Mouse (Mus musculus) gastrocnemius, adult 8-10 months (tissue): ENCODE results near the gene Ptcd3. TPM values are rescaled to one million over a fixed set of nuclear protein-coding genes. Genes with fewer than 3 reads are reported as not detected.
"Not testable (repeated sequence)": the region's sequence is repeated elsewhere in the genome, so short reads cannot be mapped to it uniquely, and the experiment has no call there.

Experiments
- DNase-seq, 2 experiments: peaks; one replicate each; pipeline ENCODE4 v3.0.0; 2022; ENCODE audit warnings: low spot score in 2 of 2
- total RNA-seq, 4 experiments: library from RNA; stranded (reverse); gene quantifications; 2 replicates each; pipeline ENCODE4 v1.2.4; 2022

The Ptcd3 gene
- 10 to 100 TPM; 54.4 to 58.1 (median 55.9) TPM for total RNA-seq

DNA sequence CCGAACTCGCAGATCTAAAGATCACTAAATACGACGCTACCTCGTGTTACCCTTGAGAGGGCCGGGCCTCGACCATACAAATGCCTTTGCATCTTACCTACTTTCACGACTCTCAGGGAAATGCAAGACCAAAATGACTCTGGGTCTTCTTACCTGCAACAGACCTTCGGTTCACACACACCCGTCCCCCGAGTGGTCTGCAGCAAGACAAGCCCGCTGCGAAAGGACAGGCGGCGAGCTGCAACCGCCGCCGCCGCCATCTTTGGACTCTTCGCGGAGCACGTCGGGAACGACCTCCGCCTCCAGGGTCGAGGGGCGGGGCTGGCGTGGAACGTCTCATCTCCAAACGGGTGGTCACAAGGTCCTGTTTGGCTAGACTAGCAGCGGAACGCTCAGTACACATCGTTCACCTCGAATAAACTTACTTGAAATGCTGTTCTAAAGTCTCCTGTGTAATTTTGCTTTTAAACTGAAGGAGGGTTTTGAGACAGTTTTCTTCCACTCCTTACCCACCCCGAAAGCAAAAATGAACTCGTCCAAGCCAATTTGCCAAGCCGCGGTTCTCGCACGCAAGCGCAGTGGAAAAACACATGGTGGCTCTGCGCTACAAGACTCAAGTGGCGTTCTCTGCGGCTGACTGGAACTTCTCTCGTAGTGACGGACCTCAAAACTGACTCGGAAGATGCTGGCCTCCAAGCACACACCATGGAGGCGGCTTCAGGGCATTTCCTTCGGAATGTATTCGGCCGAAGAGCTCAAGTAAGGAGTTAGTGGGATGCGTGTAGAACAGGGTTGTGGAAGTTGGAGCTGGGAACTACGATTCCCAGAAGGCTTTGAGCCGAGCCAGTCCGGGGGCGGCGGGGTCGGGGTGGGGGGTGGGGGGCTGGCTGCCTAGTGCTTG lies at the start of gene Ptcd3, which contains the start of gene Polr1a:
Gene Ptcd3 (minus strand): TSS at position 270 of the 901 bp plus-strand sequence.
Gene Polr1a (plus strand): TSS at position 573 of the 901 bp plus-strand sequence.
- peak; percentile 83 to 84 for DNase-seq

DNA sequence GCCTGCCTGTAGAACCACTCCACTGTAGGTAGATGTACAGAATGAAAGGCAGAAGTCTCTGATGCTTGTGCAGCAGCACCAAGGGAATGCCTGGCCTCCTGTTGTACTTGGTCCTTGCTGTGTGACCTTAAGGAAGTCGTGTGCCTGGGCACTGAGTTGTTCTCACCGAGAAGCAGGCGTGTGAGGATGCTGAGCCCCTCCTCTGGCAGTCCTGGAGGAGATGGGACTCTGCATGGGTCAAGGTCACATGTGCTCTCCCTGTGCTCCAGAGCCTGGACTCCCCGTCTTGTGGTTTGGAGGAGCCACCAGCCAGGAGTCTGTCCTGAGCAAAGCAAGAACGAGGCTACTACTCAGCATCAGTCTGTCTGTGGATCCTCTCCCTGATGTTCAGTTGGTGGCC lies 42.6 kb upstream of the Ptcd3 start:
- DNase-seq, result no peak

GRCm38 (mm10) chr6:71950592-71950991 lies 42.0 kb upstream of the Ptcd3 start:
- DNase-seq, result no peak

DNA sequence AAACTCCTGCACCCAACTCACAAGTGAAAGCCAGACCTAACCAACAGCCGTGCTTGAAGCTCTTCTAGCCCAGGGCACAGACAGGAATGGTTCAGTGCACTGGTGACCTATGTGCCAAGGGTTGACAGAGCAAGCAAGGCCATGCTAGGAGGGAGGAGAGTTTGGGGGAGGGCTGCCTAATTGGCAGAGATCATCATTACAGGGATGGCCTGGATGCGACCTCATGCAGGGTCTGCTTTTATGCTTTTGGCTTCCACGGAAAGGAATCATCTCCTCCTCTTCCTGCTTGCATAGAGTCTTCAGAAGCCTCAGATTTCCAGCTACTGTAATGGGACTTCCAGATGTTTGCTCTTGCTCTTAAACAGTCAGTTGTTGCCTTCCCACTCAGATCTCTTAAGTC lies 41.2 kb upstream of the Ptcd3 start:
- no peak for DNase-seq

GRCm38 (mm10) chr6:71946121-71946520 lies 37.6 kb upstream of the Ptcd3 start:
- no peak for DNase-seq

GRCm38 (mm10) chr6:71945101-71945500 lies 36.6 kb upstream of the Ptcd3 start:
- no peak for DNase-seq

DNA sequence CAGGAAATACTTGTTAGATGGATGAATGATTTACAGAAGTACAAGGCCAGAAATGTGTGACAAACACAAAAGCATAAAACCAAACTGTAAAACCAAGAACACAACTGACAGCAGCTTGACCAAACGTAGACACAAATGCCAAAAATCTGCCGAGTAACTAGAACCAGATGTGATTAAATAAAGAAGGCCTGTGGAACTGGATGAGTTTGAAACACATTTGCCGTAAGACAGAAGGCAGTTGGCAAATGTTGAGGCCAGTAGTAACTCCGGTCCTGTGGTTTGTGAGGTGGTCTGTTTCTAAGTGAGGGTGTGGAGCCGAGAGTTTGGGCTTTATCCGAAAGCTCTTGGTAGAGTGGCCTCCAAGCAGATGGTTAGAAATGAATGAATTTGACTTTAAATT lies 32.4 kb upstream of the Ptcd3 start:
- DNase-seq, result no peak

- no peak for DNase-seq
Measured at GRCm38 (mm10) chr6:71935737-71936136, 27.2 kb upstream of the Ptcd3 start.

DNA sequence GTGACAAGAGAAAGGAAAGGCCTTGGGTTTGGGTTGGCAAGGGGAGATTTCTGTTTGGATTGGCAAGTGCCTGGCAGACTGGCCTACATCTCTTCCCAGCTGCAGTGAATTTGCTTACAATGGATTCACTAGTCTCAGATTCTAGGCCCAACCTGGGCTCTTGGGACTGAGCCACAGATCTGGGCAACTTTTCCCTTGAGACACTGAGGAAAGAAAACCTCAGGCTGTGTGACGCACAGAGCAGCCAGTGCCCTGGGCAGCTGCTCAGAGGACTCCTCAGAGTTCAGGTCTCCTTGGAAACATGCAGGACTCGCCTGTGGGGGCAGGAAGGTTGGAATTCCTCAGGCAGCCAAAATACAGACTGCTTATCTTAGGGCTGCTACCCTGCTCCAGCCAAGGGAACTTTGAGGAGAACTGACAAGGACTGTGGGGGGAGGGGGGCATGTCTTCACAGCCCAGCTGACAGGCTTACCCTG lies 25.6 kb upstream of the Ptcd3 start:
- peak; percentile 49 to 54 for DNase-seq

DNA sequence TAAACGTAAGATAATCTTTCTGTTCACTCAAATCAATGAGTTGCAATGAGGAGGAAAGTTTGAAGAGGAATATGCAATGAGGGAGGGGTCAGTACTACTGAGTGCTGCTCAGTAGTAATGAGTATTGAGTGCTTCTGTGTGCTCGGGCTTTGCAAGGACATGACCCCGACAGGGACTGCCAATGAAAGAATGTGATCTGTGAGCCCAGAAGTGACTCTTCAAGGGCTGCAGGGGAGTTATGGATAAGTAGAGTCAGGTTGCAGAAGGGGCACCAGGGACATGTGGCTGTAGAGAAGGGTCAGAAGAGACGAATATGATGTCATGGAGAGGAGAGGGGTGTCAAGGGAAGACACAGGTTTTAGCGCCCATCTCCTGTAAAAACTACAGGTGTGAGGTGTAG lies 23.8 kb upstream of the Ptcd3 start:
- DNase-seq, result no peak

DNA sequence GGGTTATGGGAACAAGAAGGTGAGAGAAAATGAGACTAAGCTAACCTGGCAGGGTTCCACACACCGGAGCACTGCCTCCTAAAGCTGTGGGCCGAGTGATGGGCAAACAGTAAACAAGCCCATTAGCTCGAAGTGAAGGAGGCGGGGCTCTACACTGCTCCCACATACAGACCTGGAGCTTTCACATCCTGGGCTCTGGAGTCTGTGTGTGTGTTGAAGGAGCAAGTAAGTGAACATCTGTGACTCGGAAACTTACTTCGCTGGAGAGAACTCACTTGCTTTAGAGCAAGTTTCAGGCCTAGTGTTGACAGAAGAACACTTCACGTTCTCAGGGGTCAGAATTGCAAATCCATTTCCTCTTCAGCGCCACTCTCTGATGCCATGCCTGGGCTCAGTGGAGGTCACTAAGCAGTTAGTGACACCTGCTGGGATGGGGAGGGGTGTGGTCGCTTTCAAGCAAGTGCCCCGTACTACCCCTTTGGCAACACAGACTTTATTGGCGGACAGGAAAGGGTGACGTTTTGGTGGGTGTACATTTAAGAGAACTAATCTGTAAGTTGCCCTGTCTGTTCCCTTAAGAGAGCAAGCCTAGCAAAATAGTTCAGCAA lies 22.4 kb upstream of the Ptcd3 start:
- DNase-seq, result no peak

- DNase-seq, result no peak
Measured at GRCm38 (mm10) chr6:71930053-71930452, 21.5 kb upstream of the Ptcd3 start.

GRCm38 (mm10) chr6:71927911-71928310 lies 19.4 kb upstream of the Ptcd3 start:
- peak in 1 of 2 experiments; percentile 39 for DNase-seq

GRCm38 (mm10) chr6:71925233-71925632 lies 16.7 kb upstream of the Ptcd3 start:
- DNase-seq, result not testable (repeated sequence)

DNA sequence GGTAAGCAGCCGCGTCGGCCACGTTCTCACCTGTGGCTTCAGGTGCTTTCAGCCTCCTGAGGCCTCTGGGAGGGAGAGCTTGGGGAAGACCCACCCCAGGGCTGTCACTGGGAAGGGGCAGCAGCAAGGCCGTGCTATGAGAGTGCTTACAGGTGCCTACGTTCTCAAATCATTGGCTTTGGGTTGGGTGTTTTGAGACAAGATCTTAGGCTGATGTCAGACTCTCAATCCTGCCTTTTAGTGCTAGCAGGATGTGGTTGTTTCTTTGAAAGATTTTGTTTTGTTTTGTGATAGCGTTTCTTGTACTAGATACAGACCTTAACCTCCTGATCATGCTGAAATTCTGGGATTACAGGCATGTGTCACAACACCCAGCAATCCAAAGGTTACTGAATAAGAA lies 12.2 kb upstream of the Ptcd3 start:
- no peak for DNase-seq

GRCm38 (mm10) chr6:71911686-71912450 lies 3.3 kb upstream of the Ptcd3 start:
- no peak for DNase-seq

DNA sequence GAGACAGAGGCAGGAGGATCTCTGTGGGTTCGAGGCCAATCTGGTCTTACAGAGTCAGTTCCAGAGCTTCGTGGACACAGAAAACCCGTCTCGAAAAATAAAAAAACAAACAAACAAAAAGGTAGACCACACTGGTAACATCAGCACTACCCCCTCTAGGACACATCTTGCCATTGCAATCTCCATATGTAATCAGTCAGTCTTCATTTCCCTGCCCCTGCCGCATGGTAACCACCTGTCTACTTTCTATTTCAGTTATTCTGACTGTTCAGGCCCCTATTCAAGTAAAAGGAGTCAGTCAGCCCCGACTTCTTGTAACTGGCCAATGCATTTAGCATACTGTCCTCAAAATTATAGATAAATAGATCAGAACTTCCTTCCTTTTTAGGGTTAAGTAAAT lies 1.3 kb upstream of the Ptcd3 start:
- DNase-seq, result no peak

DNA sequence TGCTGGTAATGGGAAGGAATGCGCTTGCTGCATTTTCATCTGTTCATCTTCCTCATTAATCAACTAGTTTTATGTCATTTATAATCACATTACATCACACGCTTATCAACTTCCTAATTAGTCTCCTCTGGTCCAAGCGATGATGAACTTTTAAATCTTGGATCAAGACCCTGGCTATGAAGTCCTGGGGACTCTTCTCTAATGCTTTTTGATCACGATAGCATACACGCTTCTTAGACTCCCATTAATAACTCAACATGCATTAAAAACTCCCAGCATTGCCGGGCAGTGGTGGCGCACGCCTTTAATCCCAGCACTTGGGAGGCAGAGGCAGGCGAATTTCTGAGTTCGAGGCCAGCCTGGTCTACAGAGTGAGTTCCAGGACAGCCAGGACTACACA lies 834 bp upstream of the Ptcd3 start:
- DNase-seq, result no peak

- DNase-seq, result no peak
Measured at GRCm38 (mm10) chr6:71907702-71908235, 781 bp downstream of the Ptcd3 start.

DNA sequence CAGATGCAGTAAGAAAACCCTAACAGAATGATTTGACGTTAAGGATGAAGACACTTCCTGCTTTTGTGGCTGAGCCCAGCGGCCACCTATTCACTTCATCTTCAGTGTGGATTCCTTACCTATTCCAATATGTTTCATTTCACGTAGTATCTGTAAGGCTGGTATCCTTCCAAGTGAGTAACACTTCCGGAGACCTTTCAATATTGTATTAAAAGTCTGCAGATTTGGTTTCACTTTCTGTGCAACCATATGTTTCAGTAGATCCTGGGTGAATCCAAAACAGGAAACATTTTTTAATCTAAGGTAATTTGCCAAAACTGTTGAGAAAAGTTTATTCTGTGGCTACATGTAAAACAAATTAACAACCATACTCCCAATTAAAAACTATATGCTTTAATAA lies 15.3 kb downstream of the Ptcd3 start:
- DNase-seq, result no peak

- no peak for DNase-seq
Measured at GRCm38 (mm10) chr6:71877965-71878760, 30.4 kb downstream of the Ptcd3 start.
